In the genomic region with DNA sequence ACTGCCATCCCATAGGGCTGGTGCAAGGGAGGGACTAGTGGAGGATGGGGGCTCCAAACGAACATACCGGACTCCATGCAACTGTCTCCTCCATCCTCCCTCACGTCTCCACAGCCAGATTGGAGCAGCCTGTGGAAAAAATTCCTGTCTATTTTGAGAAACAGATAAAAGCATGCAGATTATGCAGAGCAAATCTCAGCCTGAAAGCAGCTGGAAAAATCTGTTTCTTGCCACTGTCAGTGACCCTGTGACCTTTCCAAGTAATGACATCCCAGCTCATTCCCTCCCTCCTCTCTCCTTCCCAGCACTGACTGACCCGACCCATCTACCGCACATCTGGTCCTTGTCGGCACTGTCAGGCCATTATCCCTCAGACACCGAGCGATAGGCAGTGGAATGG, we compare ENCODE assay signal across 11 mouse cellular contexts. TPM values are rescaled to one million over a fixed set of nuclear protein-coding genes. Genes with fewer than 3 reads are reported as not detected.
DNase-seq lines count a peak whose midpoint lies in the region; ATAC-seq lines count a peak whose summit lies in the region.
"Had no signal": no experiment of that assay in that cellular context is flagged by ENCODE, and none has a peak within 500 bp of the region (broad histone marks: within the 10 kb centered on the region; RNA-seq: fewer than 3 reads in every experiment).

No protein-coding gene starts in this region.

- no peaks in the 10 kb centered on the region for H3K9me3 ChIP-seq in liver, embryonic 16.5 days (replicated peaks; ENCODE audit: control insufficient read depth, low read length)
- H3K9me3 ChIP-seq: G1E had no signal

- H3K9ac ChIP-seq in liver, embryonic 16.5 days (ENCODE audit: low read depth, low read length): no peak overlapping the region

- intact Hi-C loops in heart, postnatal 25 days (cut with DNase I): no loop called here

- WGBS in liver, embryonic 16.5 days (ENCODE audit: insufficient replicate concordance): 65% methylated on average over 8 of the region's 8 CpGs

- peak; percentile 9 for DNase-seq in right cerebral cortex, postnatal 4 days
- no peak for DNase-seq in right cerebral cortex, postnatal 14 days
- DNase-seq in heart, postnatal 25 days (ENCODE audit: low spot score): peak; percentile 70
- peak; percentile 74 for DNase-seq in testis, postnatal 14 days (ENCODE audit: low spot score)
- no peak for DNase-seq in thymus, postnatal 36 days
- DNase-seq in thymus, postnatal 25 days: no peak
- no peak for DNase-seq in cerebellum, postnatal 14 days

- peak; percentile 43; the same call in 1 of the 2 replicates for ATAC-seq in liver, embryonic 16.5 days (ENCODE audit: low read depth)

- H3K4me2 ChIP-seq in liver, embryonic 16.5 days (ENCODE audit: low read depth, low read length): no peak overlapping the region

- H3K27ac ChIP-seq in liver, embryonic 16.5 days (ENCODE audit: low read length): no peak overlapping the region
- H3K27ac ChIP-seq: macrophage had no signal

- no peaks in the 10 kb centered on the region for H3K4me1 ChIP-seq in liver, embryonic 16.5 days (ENCODE audit: control insufficient read depth, low read depth, low read length)

- no peaks in the 10 kb centered on the region for H3K36me3 ChIP-seq in liver, embryonic 16.5 days (ENCODE audit: control insufficient read depth, insufficient read depth)
- H3K36me3 ChIP-seq: G1E had no signal

- H3K4me3 ChIP-seq in liver, embryonic 16.5 days (ENCODE audit: low read depth, low read length): no peak overlapping the region
- H3K4me3 ChIP-seq: erythroblast, embryonic 14.5 days had no signal

- H3K27me3 ChIP-seq in liver, embryonic 16.5 days (ENCODE audit: control insufficient read depth, insufficient read depth, low read depth, low read length): no peaks in the 10 kb centered on the region

RNA-seq across cellular contexts. Expression of a gene that starts 35.5 kb away (rescaled TPM):
- 100 to 1,000 TPM; 107 to 116 TPM for total RNA-seq in heart, postnatal 25 days (2021)
- 2.9 and 3.4 TPM in 2 replicates for polyA plus RNA-seq in liver, embryonic 16.5 days (2015; fragmentation: Nextera tagmentation; extraction: Ambion mirVana)
- polyA plus RNA-seq: erythroblast, embryonic 14.5 days had no signal

Comparison
In these comparisons a context has a peak if more than half of its experiments do, and no peak if none do; other contexts are left out.
1. DNase-seq: peak in right cerebral cortex, postnatal 4 days (single experiment), heart, postnatal 25 days (single experiment) and testis, postnatal 14 days (single experiment); none in right cerebral cortex, postnatal 14 days (single experiment), thymus, postnatal 36 days (0 of 2), thymus, postnatal 25 days (single experiment) and cerebellum, postnatal 14 days (0 of 2).